Mouse (Mus musculus): ENCODE data around the gene Zgrf1. TPM values are rescaled to one million over a fixed set of nuclear protein-coding genes. Genes with fewer than 3 reads are reported as not detected.
A peak's percentile ranks its signal among the peaks of the same experiment; 100 is the strongest.

Zgrf1 gene
- total RNA-seq, 2 experiments from 2014 or later: 24.4 to 40.0 TPM

DNA sequence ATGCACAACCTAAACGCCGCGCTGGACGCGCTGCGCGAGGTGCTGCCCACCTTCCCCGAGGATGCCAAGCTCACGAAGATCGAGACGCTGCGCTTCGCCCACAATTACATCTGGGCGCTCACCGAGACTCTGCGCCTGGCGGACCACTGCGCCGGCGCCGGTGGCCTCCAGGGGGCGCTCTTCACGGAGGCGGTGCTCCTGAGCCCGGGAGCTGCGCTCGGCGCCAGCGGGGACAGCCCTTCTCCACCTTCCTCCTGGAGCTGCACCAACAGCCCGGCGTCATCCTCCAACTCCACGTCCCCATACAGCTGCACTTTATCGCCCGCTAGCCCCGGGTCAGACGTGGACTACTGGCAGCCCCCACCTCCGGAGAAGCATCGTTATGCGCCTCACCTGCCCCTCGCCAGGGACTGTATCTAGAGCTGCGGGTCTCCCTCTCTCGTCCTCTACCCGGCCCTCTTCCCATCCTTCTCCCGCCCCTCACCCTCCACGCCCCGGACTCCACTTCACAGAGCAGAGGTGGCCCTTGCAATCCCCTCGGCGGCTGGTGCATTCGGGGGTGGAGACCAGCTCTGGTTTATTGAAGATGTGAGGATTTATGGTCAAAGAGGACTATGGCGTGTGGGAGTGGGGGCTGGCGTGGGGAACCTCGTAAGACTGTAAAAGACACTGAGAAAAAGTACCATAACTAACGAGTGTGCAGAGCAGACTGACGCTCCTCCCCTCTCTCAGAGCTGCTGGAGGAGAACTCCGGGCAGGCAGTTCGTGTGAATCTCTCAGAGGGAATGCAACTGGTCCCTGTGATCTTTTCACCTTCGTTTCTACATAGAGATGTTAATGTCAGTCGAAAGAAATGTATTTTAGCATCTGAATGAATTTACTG is 81.1 kb downstream of the Zgrf1 start:
- ATAC-seq (replicated peaks; ENCODE audit: low FRiP score, low TSS enrichment, poor library complexity, severe bottlenecking): peak; percentile 84

DNA sequence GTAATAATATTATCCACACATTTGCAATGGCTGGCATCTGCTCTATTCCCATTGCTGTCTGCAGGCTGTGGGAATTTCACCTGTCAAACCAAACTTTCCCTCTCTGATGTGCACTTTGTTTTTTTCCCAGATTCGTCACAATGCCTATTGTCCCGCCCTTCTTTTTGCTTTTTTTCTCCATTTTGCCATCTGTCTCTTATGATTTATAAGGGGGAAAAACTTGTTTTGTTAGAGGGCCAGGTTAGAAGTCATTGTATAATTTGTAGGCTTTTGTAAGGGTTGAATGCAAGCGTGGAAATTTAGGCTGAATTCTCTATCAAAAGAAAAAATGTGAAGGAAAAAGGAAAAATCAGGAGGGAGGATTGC is 81.7 kb downstream of the Zgrf1 start:
- no peak for ATAC-seq (replicated peaks; ENCODE audit: low FRiP score, low TSS enrichment, poor library complexity, severe bottlenecking)

DNA sequence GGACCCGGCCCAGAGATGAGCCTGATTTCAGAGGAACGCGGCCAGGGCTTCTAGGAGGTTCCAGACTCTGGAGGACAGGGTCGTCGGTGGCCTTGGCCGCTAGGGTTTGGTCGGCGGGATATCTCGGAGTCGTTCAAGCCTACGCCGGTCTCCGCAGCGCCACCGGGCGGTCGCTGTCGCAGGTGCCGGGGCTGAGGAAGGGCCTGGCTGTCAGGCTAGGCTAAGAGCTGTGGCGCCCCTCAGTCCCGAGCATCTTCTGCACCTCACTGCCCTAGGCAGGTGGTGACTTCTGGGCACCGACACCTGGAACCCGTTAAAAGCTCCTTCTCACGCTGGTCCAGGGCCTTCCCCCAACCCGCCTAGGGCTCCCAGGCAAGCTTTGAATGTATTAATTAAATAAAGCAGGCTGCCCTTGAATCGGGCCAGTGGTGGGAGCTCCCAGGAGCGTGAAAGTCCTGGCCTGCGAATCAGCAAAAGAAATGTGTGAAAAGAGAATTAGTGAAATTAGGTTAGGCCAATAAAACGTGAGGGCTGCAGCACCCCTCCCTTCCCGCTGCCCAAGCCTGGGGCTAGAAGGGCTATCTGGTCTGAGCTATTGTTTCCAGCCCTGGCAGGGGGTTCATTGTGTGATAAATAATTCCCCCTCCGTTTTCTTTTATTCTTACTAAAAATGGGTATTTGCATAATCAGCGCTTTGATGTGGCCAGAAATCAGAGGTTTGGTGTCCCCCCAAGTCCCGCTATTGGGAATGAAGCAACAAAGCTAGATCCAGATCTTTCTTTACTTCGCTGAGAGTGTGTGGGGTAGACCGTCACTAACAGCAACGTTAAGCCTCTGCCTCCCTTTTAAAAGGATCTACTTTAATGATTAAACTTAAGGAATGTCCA is 86.8 kb downstream of the Zgrf1 start:
- ATAC-seq (replicated peaks; ENCODE audit: low FRiP score, low TSS enrichment, poor library complexity, severe bottlenecking): peak; percentile 97

DNA sequence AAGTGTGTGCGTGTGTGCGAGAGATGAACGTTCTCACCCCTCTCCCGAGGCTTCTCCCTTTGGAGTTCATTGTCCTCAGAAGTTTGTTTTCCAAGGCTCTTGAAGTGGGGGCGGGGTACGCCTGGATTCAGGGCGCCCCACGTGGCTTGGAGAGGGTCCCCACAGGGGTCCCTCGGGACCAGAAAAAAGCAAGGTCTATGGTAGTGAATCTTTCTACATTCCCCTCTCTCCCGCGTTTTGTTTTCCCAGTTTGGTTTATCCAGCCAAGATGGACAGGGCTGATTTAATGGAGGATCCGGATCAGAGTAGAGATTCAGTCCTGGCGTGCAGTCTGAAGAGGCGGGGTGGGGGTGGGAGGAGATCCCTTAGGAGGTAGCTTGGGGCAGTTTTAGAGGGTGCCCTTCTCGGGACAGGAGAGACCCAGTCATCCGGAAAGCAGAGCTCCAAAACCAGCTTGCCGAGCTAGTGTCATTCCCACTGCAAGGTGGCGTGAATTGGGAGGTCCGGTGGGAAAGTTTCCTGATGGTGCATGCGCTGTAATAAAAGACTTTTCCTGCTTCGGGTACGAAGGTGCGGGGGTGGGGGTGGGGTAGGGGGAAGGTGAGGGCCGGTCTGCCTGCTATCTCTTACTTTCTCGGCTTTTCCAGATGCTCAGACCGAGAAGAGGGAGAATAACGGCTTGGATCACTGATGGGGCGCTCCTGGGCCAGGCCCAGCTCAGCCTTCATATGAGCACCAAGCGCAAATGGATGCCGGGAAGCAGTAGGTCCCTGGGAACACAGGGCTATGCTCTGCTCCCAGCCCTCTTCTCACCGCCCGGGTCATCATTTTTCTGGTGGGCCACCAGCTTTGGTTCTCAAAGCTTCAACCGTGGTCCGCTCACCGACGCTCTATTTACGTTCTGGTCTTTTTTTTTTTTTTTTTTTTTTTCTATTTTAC is 87.7 kb downstream of the Zgrf1 start:
- ATAC-seq (replicated peaks; ENCODE audit: low FRiP score, low TSS enrichment, poor library complexity, severe bottlenecking): no peak

DNA sequence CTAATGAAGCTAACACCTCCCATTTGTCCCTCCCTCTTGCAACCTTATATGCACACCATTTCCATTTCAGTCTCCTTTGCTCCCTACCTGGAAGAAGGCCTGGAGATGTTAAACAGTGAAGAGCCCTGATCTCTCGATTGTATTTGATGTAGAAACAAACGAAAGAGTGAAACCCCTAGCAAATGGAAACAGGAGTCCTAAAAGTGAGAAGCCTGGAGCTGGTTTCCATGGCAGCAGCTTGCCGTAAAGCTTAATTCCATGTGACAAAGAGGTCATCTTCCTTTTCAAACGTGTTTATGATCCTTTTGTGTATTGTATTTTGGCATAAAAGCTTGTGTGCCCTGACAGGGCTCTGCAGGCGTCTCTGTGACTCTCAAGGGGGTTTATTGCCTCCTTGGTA is 88.9 kb downstream of the Zgrf1 start:
- ATAC-seq (replicated peaks; ENCODE audit: low FRiP score, low TSS enrichment, poor library complexity, severe bottlenecking): no peak

DNA sequence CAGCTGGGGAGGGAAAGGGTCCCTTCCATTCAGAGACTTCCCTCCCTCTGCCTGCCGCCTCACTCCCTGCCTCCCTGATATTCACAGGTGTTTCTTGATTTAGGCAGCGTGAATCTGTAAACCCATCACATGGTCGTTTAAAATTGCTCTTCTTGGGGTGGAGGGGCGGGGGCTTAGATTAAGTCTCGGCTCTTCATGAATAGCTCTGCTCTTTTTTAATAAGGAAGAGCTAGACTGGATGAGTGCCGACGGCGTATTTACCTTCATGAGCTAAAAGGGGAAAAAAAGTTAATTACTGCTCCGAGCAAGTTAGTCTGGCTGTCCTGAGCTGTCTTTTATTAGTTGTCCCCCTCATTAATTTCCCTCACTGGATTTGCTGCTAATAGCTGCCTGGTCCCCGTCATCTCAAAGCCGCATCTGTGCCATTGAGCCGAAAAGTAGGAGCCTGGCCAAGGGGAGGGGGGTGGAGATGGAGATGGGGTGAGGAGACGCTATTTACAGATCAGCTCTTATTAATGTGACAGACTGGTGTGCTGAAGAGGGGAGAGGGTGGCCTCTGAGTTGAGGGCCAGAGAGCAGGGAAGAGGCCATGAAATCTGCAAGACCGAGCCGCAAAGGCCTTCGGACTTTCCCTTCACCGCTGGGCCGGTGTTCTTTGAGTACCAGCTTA is 93.0 kb downstream of the Zgrf1 start:
- no peak for ATAC-seq (replicated peaks; ENCODE audit: low FRiP score, low TSS enrichment, poor library complexity, severe bottlenecking)

DNA sequence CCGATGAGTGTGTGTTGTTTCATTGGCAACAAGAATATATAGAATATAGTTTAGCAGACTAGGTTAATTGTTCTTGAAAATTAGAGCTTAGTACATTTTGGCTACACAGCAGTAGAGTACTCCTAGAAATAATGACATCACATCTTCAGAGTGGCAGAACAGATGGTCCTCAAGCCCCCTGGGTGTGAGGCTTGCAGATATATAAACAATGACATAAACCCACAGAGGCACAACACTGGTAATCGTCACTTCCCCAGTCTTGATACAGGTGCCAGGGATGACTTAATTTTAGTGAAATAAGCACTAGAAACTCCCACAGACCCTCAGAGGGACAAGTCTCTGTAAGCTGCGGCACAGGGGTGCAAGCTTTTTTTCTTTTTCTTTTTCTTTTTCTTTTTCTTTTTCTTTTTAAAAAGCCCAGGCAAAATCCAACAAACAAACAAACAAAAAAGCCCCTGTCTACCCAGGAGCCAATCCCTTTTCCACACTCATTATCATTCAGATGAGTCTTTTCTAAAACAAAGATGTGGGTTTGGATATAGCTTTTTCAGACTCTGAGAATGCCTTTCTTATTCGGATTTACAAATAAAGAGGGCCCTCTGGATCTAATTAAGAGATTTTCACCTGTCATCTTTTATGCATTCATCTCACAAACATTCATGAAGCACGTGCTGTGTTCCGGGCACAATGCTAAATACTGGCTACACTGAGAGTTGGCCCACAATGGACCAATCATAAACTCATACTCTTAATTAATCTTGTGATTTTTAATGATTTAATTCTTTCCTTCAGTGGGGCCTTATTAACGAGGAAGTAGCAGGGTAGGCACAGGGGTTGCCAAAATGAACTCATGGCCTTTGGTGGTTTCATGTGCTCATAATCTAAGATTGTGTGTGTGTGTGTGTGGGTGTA is 98.7 kb downstream of the Zgrf1 start:
- no peak for ATAC-seq (replicated peaks; ENCODE audit: low FRiP score, low TSS enrichment, poor library complexity, severe bottlenecking)

DNA sequence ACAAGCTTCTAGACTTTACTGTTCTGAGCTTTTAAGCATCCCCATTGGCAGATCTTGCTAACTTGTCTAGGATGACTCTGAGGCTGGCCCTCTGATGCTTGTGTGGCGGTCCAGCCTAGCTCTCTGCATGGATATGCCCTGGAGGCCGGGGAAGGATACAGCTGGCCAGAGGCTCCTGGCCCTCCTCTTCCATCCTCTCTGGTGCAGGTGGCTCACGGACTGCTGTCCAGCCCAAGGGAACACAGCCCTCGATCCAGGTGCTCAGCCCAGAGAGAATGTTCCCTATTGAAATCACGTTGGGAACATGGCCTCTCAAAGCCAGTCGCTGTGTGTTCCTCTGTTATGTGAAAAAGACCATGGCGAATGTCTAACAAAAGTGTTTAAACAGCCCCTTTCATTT is 107.4 kb downstream of the Zgrf1 start:
- ATAC-seq (replicated peaks; ENCODE audit: low FRiP score, low TSS enrichment, poor library complexity, severe bottlenecking): no peak

DNA sequence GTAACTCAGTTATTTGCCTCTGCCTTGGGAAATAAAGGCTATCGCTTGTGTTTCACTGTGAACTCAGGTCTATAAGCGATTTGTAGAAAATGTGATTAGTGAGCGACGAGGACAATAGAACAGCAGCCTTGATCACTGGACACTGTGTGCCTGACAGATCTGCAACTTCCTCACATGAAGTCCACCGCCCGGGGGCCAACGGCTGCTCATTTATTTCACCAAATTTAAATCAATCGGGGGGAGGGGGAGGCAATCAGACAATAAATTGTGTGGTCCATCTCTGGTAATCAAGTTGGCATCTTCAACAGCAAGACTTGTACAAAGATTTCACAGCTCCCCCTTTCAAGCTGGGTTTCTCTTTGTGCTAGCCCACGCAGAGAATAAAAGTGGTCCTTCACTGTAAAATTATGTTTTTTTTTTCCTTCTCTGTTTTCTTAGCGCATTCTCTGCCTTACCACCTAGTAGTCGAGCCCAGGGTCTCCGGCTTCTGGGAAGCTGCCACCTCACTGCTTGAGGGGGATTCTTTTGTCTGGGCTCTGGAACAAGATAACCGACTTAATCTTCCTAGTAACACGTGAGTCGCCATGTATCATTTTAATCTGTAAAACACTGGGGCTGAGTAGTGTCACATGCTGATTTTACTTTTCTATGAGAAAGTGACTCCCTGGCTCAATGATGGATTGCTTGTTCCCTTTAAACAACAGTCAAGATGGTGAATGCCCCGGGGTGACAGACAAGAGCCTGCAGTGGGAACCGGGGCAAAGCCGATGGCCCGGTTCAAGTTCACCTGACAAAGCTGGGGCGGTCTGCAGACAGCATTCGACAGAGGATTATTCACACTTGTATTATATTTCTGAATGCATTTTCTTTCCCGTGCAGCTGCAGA is 108.6 kb downstream of the Zgrf1 start:
- no peak for ATAC-seq (replicated peaks; ENCODE audit: low FRiP score, low TSS enrichment, poor library complexity, severe bottlenecking)

Other genes starting within 250 kb of the Zgrf1 start
- gene Ank2, start 54.1 kb upstream of the Zgrf1 start, total RNA-seq (2014; fragmentation: Nextera tagmentation): not detected in 2 replicates
- 0.38 TPM in 1 of 2 replicates, not detected in the other for gene Ank2, start 54.1 kb upstream of the Zgrf1 start, total RNA-seq (2017)
- 74.0 and 76.2 TPM in 2 replicates for gene Larp7, start 140 bp upstream of the Zgrf1 start, total RNA-seq (2014; fragmentation: Nextera tagmentation)
- 150 and 188 TPM in 2 replicates for gene Larp7, start 140 bp upstream of the Zgrf1 start, total RNA-seq (2017)
- gene Neurog2, start 79.6 kb downstream of the Zgrf1 start, total RNA-seq (2014; fragmentation: Nextera tagmentation): not detected in 2 replicates
- not detected in 2 replicates for gene Neurog2, start 79.6 kb downstream of the Zgrf1 start, total RNA-seq (2017)
- gene Alpk1, start 227.0 kb downstream of the Zgrf1 start, total RNA-seq (2014; fragmentation: Nextera tagmentation): 2.5 and 5.7 TPM in 2 replicates
- gene Alpk1, start 227.0 kb downstream of the Zgrf1 start, total RNA-seq (2017): 3.7 and 6.8 TPM in 2 replicates
- 34.5 and 36.0 TPM in 2 replicates for gene Tifa, start 236.3 kb downstream of the Zgrf1 start, total RNA-seq (2014; fragmentation: Nextera tagmentation)
- 32.1 and 34.1 TPM in 2 replicates for gene Tifa, start 236.3 kb downstream of the Zgrf1 start, total RNA-seq (2017)

All from megakaryocyte-erythroid progenitor cell, adult 5-6 weeks (primary cell).